Comparison of ENCODE assay signal across 20 mouse cellular contexts in genomic region chr10:95210664-95211372, GRCm38 (mm10).
DNase-seq lines count a peak whose midpoint lies in the region; ATAC-seq and TF ChIP-seq lines count a peak whose summit lies in the region.
"Had no signal": no experiment of that assay in that cellular context is flagged by ENCODE, and none has a peak within 500 bp of the region (broad histone marks: within the 10 kb centered on the region; RNA-seq: fewer than 3 reads in every experiment).

No protein-coding gene starts in this region.

- no peaks in the 10 kb centered on the region for H3K9me3 ChIP-seq in forebrain, embryonic 11.5 days (ENCODE audit: control insufficient read depth, low read length)
- no peaks in the 10 kb centered on the region for H3K9me3 ChIP-seq in forebrain, embryonic 12.5 days
- H3K9me3 ChIP-seq in MEL (replicated peaks; ENCODE audit: insufficient read depth, low read length): no peaks in the 10 kb centered on the region
- no peaks in the 10 kb centered on the region for H3K9me3 ChIP-seq in megakaryocyte, embryonic 14.5 days
- H3K9me3 ChIP-seq: embryonic facial prominence, embryonic 13.5 days; heart, embryonic 13.5 days; hindbrain, embryonic 15.5 days; intestine, embryonic 15.5 days; liver, embryonic 15.5 days had no signal

- no peak overlapping the region for H3K27ac ChIP-seq in forebrain, embryonic 11.5 days (ENCODE audit: low read depth, low read length)
- no peak overlapping the region for H3K27ac ChIP-seq in forebrain, embryonic 12.5 days
- H3K27ac ChIP-seq in MEL (ENCODE audit: control insufficient read depth, low read depth, low read length): peak overlapping the region; percentile 34; the same call in 1 of the 2 replicates
- H3K27ac ChIP-seq: embryonic facial prominence, embryonic 13.5 days; heart, embryonic 13.5 days; hindbrain, embryonic 15.5 days; intestine, embryonic 15.5 days; liver, embryonic 15.5 days had no signal

- no peaks in the 10 kb centered on the region for H3K36me3 ChIP-seq in forebrain, embryonic 11.5 days (ENCODE audit: control insufficient read depth, insufficient read depth, low read length)
- no peaks in the 10 kb centered on the region for H3K36me3 ChIP-seq in forebrain, embryonic 12.5 days (replicated peaks)
- peaks cover 0 to 22% of the 10 kb centered on the region in 2 experiments; a peak in 2 of 4 replicates for H3K36me3 ChIP-seq in MEL (ENCODE audit: control insufficient read depth in 1 of 2, insufficient read depth in 2 of 2, low read length in 2 of 2)
- H3K36me3 ChIP-seq in megakaryocyte, embryonic 14.5 days (replicated peaks; ENCODE audit: low read length): peaks cover 3% of the 10 kb centered on the region
- H3K36me3 ChIP-seq: embryonic facial prominence, embryonic 13.5 days; heart, embryonic 13.5 days; hindbrain, embryonic 15.5 days; intestine, embryonic 15.5 days; liver, embryonic 15.5 days had no signal

- WGBS in forebrain, embryonic 11.5 days: 87% methylated on average over 7 of the region's 7 CpGs
- 80% methylated on average over 7 of the region's 7 CpGs for WGBS in forebrain, embryonic 12.5 days

- no peak overlapping the region for H3K9ac ChIP-seq in forebrain, embryonic 11.5 days (ENCODE audit: low read length)
- H3K9ac ChIP-seq in forebrain, embryonic 12.5 days: no peak overlapping the region
- H3K9ac ChIP-seq in MEL (ENCODE audit: control insufficient read depth, low read depth, low read length, poor library complexity, severe bottlenecking): peak overlapping the region; percentile 19; the same call in 1 of the 2 replicates
- H3K9ac ChIP-seq: embryonic facial prominence, embryonic 13.5 days; forebrain, postnatal 0 days; heart, embryonic 13.5 days; hindbrain, embryonic 15.5 days; intestine, embryonic 15.5 days; liver, embryonic 15.5 days had no signal

- TF ChIP-seq CTCF in MEL (IDR thresholded peaks at IDR 0.05 in 2 of 3, conservative IDR thresholded peaks at IDR 0.05 in 1 of 3; ENCODE audit: control insufficient read depth in 1 of 3, insufficient read depth in 1 of 3, low read depth in 2 of 3, low read length in 3 of 3, poor library complexity in 1 of 3, severe bottlenecking in 1 of 3): no peak

- peak; percentile 29 to 54; a peak in 2 of 4 replicates for TF ChIP-seq EP300 in MEL (IDR thresholded peaks at IDR 0.05; ENCODE audit: low read depth in 1 of 2, low read length in 2 of 2)

- H3K4me2 ChIP-seq in forebrain, embryonic 11.5 days (ENCODE audit: low read depth, low read length, severe bottlenecking): no peak overlapping the region
- no peak overlapping the region for H3K4me2 ChIP-seq in forebrain, embryonic 12.5 days
- H3K4me2 ChIP-seq: embryonic facial prominence, embryonic 13.5 days; heart, embryonic 13.5 days; hindbrain, embryonic 15.5 days; intestine, embryonic 15.5 days; liver, embryonic 15.5 days had no signal

- no peak overlapping the region for H3K4me3 ChIP-seq in forebrain, embryonic 11.5 days (ENCODE audit: low read depth, low read length)
- no peak overlapping the region for H3K4me3 ChIP-seq in forebrain, embryonic 12.5 days (replicated peaks)
- H3K4me3 ChIP-seq in MEL (ENCODE audit: control insufficient read depth in 1 of 2, insufficient read depth in 1 of 2, low read depth in 2 of 2, low read length in 2 of 2): no peak overlapping the region
- H3K4me3 ChIP-seq in megakaryocyte, embryonic 14.5 days (replicated peaks): peak overlapping the region; percentile 65
- H3K4me3 ChIP-seq: embryonic facial prominence, embryonic 13.5 days; heart, embryonic 13.5 days; hindbrain, embryonic 15.5 days; intestine, embryonic 15.5 days; liver, embryonic 15.5 days had no signal

- ATAC-seq in forebrain, embryonic 11.5 days (replicated peaks; ENCODE audit: low FRiP score): no peak
- no peak for ATAC-seq in forebrain, embryonic 12.5 days (ENCODE audit: low FRiP score)
- ATAC-seq in common myeloid progenitor, adult 5-6 weeks (replicated peaks; ENCODE audit: low read depth, poor library complexity, severe bottlenecking): peak; percentile 50
- ATAC-seq in frontal cortex, adult (ENCODE audit: low TSS enrichment): no peak
- ATAC-seq: forebrain, postnatal 0 days; intestine, embryonic 15.5 days had no signal

- peak; percentile 41 for DNase-seq in forebrain, embryonic 11.5 days (ENCODE audit: low spot score)
- DNase-seq in MEL (ENCODE audit: low read depth, low spot score): peak; percentile 85
- DNase-seq in urinary bladder, postnatal 10 days (ENCODE audit: low spot score): no peak
- DNase-seq in cerebellum, postnatal 4 days (ENCODE audit: low spot score in 2 of 2): no peak
- DNase-seq: cerebellum, adult 18-20 months; forebrain, postnatal 0 days; kidney, adult 9 months; kidney, postnatal 25 days; left cerebral cortex, postnatal 4 days; lung, postnatal 14 days; thymus, postnatal 14 days had no signal

- no peaks in the 10 kb centered on the region for H3K79me2 ChIP-seq in MEL (ENCODE audit: control insufficient read depth, insufficient read depth, low read length, poor library complexity)

- no peaks in the 10 kb centered on the region for H3K27me3 ChIP-seq in forebrain, embryonic 11.5 days (ENCODE audit: control insufficient read depth, insufficient read depth, low read length)
- H3K27me3 ChIP-seq in forebrain, embryonic 12.5 days: no peaks in the 10 kb centered on the region
- H3K27me3 ChIP-seq in MEL (ENCODE audit: control insufficient read depth in 1 of 2, insufficient read depth in 2 of 2, low read length in 2 of 2): no peaks in the 10 kb centered on the region
- peaks cover 5% of the 10 kb centered on the region for H3K27me3 ChIP-seq in megakaryocyte, embryonic 14.5 days (replicated peaks)
- H3K27me3 ChIP-seq: embryonic facial prominence, embryonic 13.5 days; hindbrain, embryonic 15.5 days; intestine, embryonic 15.5 days; liver, embryonic 15.5 days had no signal

- no peak for TF ChIP-seq RAD21 in MEL (IDR thresholded peaks at IDR 0.05; ENCODE audit: low read depth, low read length)

- no peak for TF ChIP-seq POLR2A in MEL (IDR thresholded peaks at IDR 0.05; ENCODE audit: control insufficient read depth in 1 of 2, insufficient read depth in 1 of 2, low read depth in 1 of 2, low read length in 2 of 2, poor library complexity in 1 of 2)

- H3K4me1 ChIP-seq in forebrain, embryonic 11.5 days (replicated peaks; ENCODE audit: control insufficient read depth, insufficient read depth, low read length): no peaks in the 10 kb centered on the region
- no peaks in the 10 kb centered on the region for H3K4me1 ChIP-seq in forebrain, embryonic 12.5 days
- H3K4me1 ChIP-seq in MEL (ENCODE audit: control insufficient read depth in 1 of 2, insufficient read depth in 2 of 2, low read length in 2 of 2): peaks cover 11 to 24% of the 10 kb centered on the region in 2 experiments
- peaks cover 63% of the 10 kb centered on the region for H3K4me1 ChIP-seq in megakaryocyte, embryonic 14.5 days
- H3K4me1 ChIP-seq: hindbrain, embryonic 15.5 days; intestine, embryonic 15.5 days had no signal

TF ChIP-seq in MEL, 35 proteins besides CTCF, POLR2A, EP300 and RAD21 (continues in another document):
- TF ChIP-seq TAL1 (IDR thresholded peaks at IDR 0.05; ENCODE audit: low read length) (no peak), GABPA (IDR thresholded peaks at IDR 0.05; ENCODE audit: low read depth, low read length) (peak; percentile 90), UBTF (IDR thresholded peaks at IDR 0.05; ENCODE audit: borderline replicate concordance, insufficient read depth, low read depth, low read length) (no peak), ZC3H11A (IDR thresholded peaks at IDR 0.05; ENCODE audit: low read depth, low read length) (no peak), GATA1 (IDR thresholded peaks at IDR 0.05; ENCODE audit: low read depth, low read length) (0 out of 2 replicates have a peak, but pooled peaks have one; percentile 0), POLR2AphosphoS2 (IDR thresholded peaks at IDR 0.05; ENCODE audit: low read length) (no peak), RCOR1 (IDR thresholded peaks at IDR 0.05; ENCODE audit: low read depth, low read length) (no peak), ZNF384 (IDR thresholded peaks at IDR 0.05; ENCODE audit: low read depth, low read length) (no peak), ELF1 (IDR thresholded peaks at IDR 0.05; ENCODE audit: low read depth, low read length) (no peak), CHD1 (IDR thresholded peaks at IDR 0.05; ENCODE audit: low read depth, low read length) (no peak), MAZ (IDR thresholded peaks at IDR 0.05; ENCODE audit: low read depth, low read length) (no peak), KAT2A (conservative IDR thresholded peaks at IDR 0.05; ENCODE audit: low read depth, low read length) (no peak), MYC (IDR thresholded peaks at IDR 0.05; ENCODE audit: low read depth, low read length) (no peak), SMC3 (IDR thresholded peaks at IDR 0.05; ENCODE audit: low read depth, low read length) (no peak), ZKSCAN1 (IDR thresholded peaks at IDR 0.05; ENCODE audit: low read depth, low read length) (no peak), JUND (IDR thresholded peaks at IDR 0.05; ENCODE audit: low read depth, low read length) (no peak), POLR2AphosphoS5 (IDR thresholded peaks at IDR 0.05; ENCODE audit: borderline replicate concordance, low read depth, low read length) (no peak), USF1 (IDR thresholded peaks at IDR 0.05; ENCODE audit: low read depth, low read length) (no peak), MXI1 (IDR thresholded peaks at IDR 0.05; ENCODE audit: low read depth, low read length) (no peak), TCF12 (IDR thresholded peaks at IDR 0.05; ENCODE audit: low read depth, low read length) (no peak), ETS1 (IDR thresholded peaks at IDR 0.05; ENCODE audit: low read depth, low read length) (peak; percentile 73; the same call in 1 of the 2 replicates), MAFK (IDR thresholded peaks at IDR 0.05; ENCODE audit: borderline replicate concordance, low read depth, low read length) (peak; percentile 99), MYB (IDR thresholded peaks at IDR 0.05; ENCODE audit: low read depth, low read length) (no peak), NELFE (IDR thresholded peaks at IDR 0.05; ENCODE audit: low read depth, low read length) (no peak), HCFC1 (IDR thresholded peaks at IDR 0.05; ENCODE audit: low read depth, low read length) (no peak), BHLHE40 (IDR thresholded peaks at IDR 0.05; ENCODE audit: borderline replicate concordance, low read depth, low read length) (no peak), E2F4 (IDR thresholded peaks at IDR 0.05; ENCODE audit: borderline replicate concordance, low read depth, low read length) (no peak), USF2 (IDR thresholded peaks at IDR 0.05; ENCODE audit: borderline replicate concordance in 1 of 2, insufficient read depth in 1 of 2, low read depth in 1 of 2, low read length in 2 of 2) (no peak), NRF1 (IDR thresholded peaks at IDR 0.05; ENCODE audit: insufficient read depth, low read depth, low read length, poor library complexity, severe bottlenecking) (peak; percentile 69), SIN3A (IDR thresholded peaks at IDR 0.05; ENCODE audit: low read length) (peak; percentile 53; the same call in 1 of the 2 replicates), ZMIZ1 (IDR thresholded peaks at IDR 0.05; ENCODE audit: low read depth, low read length) (no peak)

Comparison
In these comparisons a context has a peak if more than half of its experiments do, and no peak if none do; other contexts are left out.
1. DNase-seq: peak in forebrain, embryonic 11.5 days (single experiment) and MEL (single experiment); none in urinary bladder, postnatal 10 days (single experiment) and cerebellum, postnatal 4 days (0 of 2).